Mouse (Mus musculus) G1E (cell line): ENCODE measurements around the gene Wdr11.

ENCODE experiments used
- CTCF ChIP-seq: IDR thresholded peaks from 2 replicates; pipeline ENCODE4 v1.5.1; 2012; ENCODE audit warnings: low read depth, low read length, inconsistent platforms, mixed read lengths
- GATA1 ChIP-seq: IDR thresholded peaks from 2 replicates; pipeline ENCODE4 v1.6.1; 2012; ENCODE audit warnings: borderline replicate concordance, low read length, inconsistent platforms, mixed read lengths

DNA sequence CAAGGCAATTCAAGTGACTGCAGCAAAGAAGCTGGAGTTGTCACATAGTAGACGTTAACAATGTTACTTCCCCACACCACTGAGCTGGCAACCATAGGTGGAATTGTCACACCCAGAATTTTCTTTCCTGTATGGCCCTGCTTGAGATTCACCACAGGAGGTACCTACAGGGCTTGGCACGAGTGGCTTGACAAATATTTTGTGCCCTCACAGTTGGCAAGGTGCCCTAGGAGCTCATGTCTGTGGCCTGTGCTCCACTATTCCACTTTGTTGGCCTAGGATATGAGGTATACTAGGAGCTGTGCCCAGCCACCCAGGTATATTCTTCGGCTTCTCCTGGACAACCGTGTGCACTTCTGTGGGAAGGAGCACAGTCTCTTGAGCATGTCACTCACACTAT lies 82.9 kb downstream of the Wdr11 start:
- TF ChIP-seq CTCF (no peak), GATA1 (no peak)
